Mouse (Mus musculus): ENCODE results near the gene Csnk1d. TPM values are rescaled to one million over a fixed set of nuclear protein-coding genes. Genes with fewer than 3 reads are reported as not detected.

Gene Csnk1d
- polyA plus RNA-seq, 1 experiment from 2014 or later: 135 TPM

GRCm38 (mm10) chr11:120949863-120950262, 41.3 kb downstream of the Csnk1d start:
- Histone ChIP-seq H3K27me3 (peaks cover 32% of the 10 kb centered on the region), H3K36me3 (no peaks in the 10 kb centered on the region), H3K4me1 (replicated peaks) (peaks cover 37% of the 10 kb centered on the region), H3K4me2 (peak overlapping the region; percentile 62), H3K4me3 (peak overlapping the region; percentile 43), H3K9ac (peak overlapping the region; percentile 63; the same call in 1 of the 2 replicates), H3K27ac (replicated peaks) (no peak overlapping the region), H3K9me3 (no peaks in the 10 kb centered on the region)
- WGBS: 13% methylated on average over 10 of the region's 10 CpGs
- no peak for ATAC-seq (ENCODE audit: low read depth)

DNA sequence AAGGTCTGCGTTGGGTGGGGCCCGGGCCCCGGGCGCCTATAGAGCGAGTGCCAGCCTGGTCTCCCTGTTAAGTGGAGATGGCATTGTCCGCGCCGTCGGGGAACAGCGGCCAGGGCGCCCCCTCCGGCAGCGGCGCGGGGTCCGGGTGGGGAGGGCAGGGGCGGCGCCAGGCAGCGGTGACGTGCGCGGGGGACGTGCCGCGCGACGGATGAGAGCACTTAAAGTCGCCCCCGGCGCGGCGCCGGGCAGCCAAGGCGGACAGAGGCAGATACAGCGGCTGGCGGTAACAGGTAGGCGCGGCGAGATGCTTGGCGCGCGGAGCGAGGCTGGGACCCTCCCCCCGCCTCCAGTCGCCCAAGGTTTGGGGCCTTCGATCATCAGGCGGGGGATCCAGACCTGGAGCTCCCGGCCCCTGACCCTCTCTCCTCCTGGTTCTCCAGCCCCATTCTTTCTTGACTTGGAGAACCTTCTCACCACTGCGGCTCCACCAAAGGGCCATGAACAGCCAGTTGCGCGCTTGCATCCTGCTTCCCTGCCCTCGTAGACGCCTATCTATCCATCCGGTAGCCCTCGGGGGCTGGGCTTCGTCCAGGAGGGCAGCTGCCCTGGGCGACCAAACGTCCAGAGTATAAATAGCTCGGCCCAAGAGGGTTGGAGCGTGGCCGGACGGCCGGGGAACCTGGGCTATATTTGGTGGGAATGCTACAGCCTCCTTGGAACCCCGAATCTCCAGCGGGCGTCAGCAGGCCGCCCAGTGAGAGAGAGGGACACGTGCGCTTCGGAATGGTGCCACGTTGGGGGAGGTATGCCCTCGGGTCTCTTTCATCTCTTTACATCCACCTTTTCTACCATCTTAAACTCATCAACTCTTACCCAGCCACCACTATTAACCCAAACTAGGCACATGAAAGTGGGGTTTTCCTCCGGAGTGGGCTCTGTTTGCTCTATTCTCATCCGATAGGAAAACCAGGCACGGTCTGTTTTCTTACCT, 42.0 kb downstream of the Csnk1d start:
- Histone ChIP-seq H3K27me3 (peaks cover 32% of the 10 kb centered on the region), H3K9ac (peak overlapping the region; percentile 44), H3K27ac (replicated peaks) (no peak overlapping the region), H3K36me3 (no peaks in the 10 kb centered on the region), H3K4me2 (peak overlapping the region; percentile 62), H3K4me1 (replicated peaks) (peaks cover 37% of the 10 kb centered on the region), H3K9me3 (no peaks in the 10 kb centered on the region), H3K4me3 (peak overlapping the region; percentile 43)
- WGBS: 2% methylated on average over 74 of the region's 75 CpGs
- ATAC-seq (ENCODE audit: low read depth): no peak

GRCm38 (mm10) chr11:120948328-120948727, 42.8 kb downstream of the Csnk1d start, which contains the start of gene Slc16a3:
TSS of gene Slc16a3 (plus strand) at chr11:120948480.
- ATAC-seq (ENCODE audit: low read depth): no peak
- Histone ChIP-seq H3K4me2 (peak within 1 kb of the TSS; percentile 62), H3K9ac (peak within 1 kb of the TSS; percentile 44), H3K4me1 (replicated peaks) (peaks cover 37% of the 10 kb centered on the region), H3K36me3 (no peaks in the 10 kb centered on the region), H3K9me3 (no peaks in the 10 kb centered on the region), H3K27ac (replicated peaks) (no peak within 1 kb of the TSS), H3K4me3 (peak within 1 kb of the TSS; percentile 43), H3K27me3 (peaks cover 32% of the 10 kb centered on the region)
- 39% methylated on average over 12 of the region's 12 CpGs for WGBS

- H3K9ac ChIP-seq: no peak overlapping the region
- WGBS: 91% methylated on average over 5 of the region's 5 CpGs
- peaks cover 32% of the 10 kb centered on the region for H3K27me3 ChIP-seq
- no peaks in the 10 kb centered on the region for H3K9me3 ChIP-seq
- peaks cover 24% of the 10 kb centered on the region for H3K4me1 ChIP-seq (replicated peaks)
- no peak overlapping the region for H3K4me3 ChIP-seq
- no peak for ATAC-seq (ENCODE audit: low read depth)
- no peak overlapping the region for H3K4me2 ChIP-seq
- H3K27ac ChIP-seq (replicated peaks): no peak overlapping the region
- no peaks in the 10 kb centered on the region for H3K36me3 ChIP-seq
These were observed 45.2 kb downstream of the Csnk1d start for GRCm38 (mm10) chr11:120945926-120946325.

DNA sequence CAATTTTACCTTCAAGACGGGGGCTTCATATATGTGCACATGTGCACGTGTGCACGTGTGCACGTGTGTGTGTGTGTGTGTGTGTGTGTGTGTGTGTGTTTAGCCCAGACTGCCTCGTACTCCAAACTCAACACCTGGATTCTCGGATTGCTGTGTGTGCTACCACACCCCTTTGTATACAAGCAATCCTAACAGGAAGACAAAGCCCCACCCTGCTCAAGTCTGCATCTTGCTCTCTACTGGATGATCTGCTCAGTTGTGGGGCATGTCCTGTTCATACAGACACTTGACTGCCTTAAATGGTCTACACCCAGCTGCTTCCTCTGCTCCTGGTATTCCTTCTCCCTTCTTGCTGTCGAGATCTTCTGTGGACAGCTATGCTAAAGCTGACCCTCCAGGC, 45.9 kb downstream of the Csnk1d start:
- Histone ChIP-seq H3K36me3 (no peaks in the 10 kb centered on the region), H3K4me3 (no peak overlapping the region), H3K9ac (no peak overlapping the region), H3K27ac (replicated peaks) (no peak overlapping the region), H3K4me2 (no peak overlapping the region), H3K27me3 (peaks cover 29% of the 10 kb centered on the region), H3K4me1 (replicated peaks) (peaks cover 17% of the 10 kb centered on the region), H3K9me3 (no peaks in the 10 kb centered on the region)
- ATAC-seq (ENCODE audit: low read depth): no peak
- WGBS: 90% methylated on average over 7 of the region's 7 CpGs

DNA sequence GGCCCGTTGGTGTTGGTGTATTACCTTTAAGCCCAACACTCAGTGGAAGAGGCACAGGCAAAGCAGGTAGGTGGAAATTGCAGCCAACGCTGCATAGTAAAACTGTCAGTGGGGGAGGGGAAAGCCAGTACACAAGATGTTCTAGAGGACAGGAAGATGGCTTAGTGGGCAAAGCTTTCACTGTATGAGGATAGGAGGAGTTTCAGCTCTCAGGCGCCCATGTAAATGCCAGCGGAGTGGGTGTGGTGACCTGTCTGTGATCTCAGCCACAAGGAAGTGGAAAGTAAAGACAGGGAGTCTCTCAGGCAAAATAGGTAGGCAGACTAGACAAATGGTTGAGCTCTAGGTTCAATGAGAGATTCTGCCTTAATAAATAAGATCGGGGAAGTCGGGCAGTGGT, 50.2 kb downstream of the Csnk1d start:
- 87% methylated on average over 6 of the region's 6 CpGs for WGBS
- H3K4me3 ChIP-seq: no peak overlapping the region
- no peaks in the 10 kb centered on the region for H3K27me3 ChIP-seq
- H3K4me2 ChIP-seq: no peak overlapping the region
- H3K27ac ChIP-seq (replicated peaks): no peak overlapping the region
- no peaks in the 10 kb centered on the region for H3K9me3 ChIP-seq
- H3K36me3 ChIP-seq: no peaks in the 10 kb centered on the region
- H3K4me1 ChIP-seq (replicated peaks): no peaks in the 10 kb centered on the region
- ATAC-seq (ENCODE audit: low read depth): no peak
- H3K9ac ChIP-seq: no peak overlapping the region

DNA sequence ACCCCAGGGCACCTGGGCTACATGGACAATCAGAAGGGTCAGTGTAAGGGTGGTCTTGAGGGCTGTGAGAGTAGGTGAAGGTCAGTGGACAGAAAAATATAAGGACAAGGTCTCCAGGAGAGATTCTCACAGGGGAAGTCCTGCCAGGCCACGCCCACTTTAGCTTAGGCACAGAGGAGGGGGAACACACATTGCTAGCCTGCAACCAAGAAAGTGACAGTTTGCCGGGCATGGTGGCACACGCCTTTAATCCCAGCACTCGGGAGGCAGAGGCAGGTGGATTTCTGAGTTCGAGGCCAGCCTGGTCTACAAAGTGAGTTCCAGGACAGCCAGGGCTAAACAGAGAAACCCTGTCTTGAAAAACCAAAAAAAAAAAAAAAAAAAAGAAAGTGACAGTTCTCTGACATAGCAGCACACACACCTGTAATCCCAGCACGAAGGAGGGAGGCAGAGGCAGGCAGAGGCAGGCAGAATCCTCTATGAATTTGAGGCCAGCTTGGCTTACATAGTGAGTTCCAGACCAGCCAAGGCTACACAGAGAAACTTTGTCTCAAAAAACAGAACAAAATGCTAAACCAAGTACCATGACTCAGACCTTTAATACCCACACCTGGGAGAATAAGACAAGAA, 51.3 kb downstream of the Csnk1d start:
- Histone ChIP-seq H3K4me2 (no peak overlapping the region), H3K9me3 (no peaks in the 10 kb centered on the region), H3K27me3 (no peaks in the 10 kb centered on the region), H3K4me1 (replicated peaks) (no peaks in the 10 kb centered on the region), H3K36me3 (no peaks in the 10 kb centered on the region), H3K9ac (no peak overlapping the region), H3K27ac (replicated peaks) (no peak overlapping the region), H3K4me3 (no peak overlapping the region)
- 65% methylated on average over 6 of the region's 6 CpGs for WGBS
- no peak for ATAC-seq (ENCODE audit: low read depth)

DNA sequence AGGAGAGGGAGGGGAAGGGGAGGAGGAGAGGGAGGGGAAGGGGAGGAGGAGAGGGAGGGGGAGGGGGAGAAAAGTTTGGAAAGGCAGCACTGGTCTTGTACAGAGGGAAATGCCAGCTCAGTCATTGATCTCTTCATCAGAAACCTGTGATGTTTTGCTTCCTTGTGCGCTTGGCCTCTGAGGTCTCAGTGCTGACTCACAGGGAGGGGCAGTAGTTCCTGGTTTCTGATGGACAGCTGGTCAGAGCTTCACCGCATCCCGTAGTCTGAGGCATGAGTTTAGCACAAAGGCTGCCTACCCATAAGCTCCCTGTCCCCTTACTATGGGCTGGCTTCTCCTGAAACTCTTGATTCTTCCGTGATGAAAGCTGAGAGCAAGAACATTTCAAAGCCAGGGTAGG, 52.3 kb downstream of the Csnk1d start:
- Histone ChIP-seq H3K9me3 (no peaks in the 10 kb centered on the region), H3K4me2 (no peak overlapping the region), H3K36me3 (no peaks in the 10 kb centered on the region), H3K4me3 (no peak overlapping the region), H3K4me1 (replicated peaks) (no peaks in the 10 kb centered on the region), H3K27me3 (no peaks in the 10 kb centered on the region), H3K27ac (replicated peaks) (no peak overlapping the region), H3K9ac (no peak overlapping the region)
- 45% methylated on average over 4 of the region's 4 CpGs for WGBS
- no peak for ATAC-seq (ENCODE audit: low read depth)

DNA sequence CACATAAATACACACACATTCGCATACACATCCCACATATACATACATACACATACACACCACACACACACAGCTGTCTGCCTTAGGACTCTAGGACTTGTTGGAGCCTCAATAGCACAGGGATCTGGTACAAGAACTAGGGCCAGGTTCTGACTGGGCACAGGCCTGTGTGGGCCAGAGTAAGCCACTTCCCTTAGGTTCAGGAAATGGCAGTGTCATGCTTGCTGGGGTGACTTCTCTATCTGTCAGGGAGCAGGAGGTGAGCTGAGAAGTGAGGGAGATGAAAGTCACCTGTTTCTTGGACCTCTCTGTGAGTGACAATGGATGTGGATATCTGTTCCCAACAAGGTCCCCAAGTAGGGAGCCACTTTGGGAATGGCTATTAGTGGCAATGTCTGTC, 53.2 kb downstream of the Csnk1d start:
- no peak overlapping the region for H3K4me3 ChIP-seq
- H3K27ac ChIP-seq (replicated peaks): no peak overlapping the region
- no peaks in the 10 kb centered on the region for H3K27me3 ChIP-seq
- no peak overlapping the region for H3K4me2 ChIP-seq
- H3K9me3 ChIP-seq: no peaks in the 10 kb centered on the region
- H3K9ac ChIP-seq: no peak overlapping the region
- ATAC-seq (ENCODE audit: low read depth): no peak
- WGBS: 100% methylated on average over 1 of the region's 1 CpGs
- no peaks in the 10 kb centered on the region for H3K36me3 ChIP-seq
- peaks cover 4% of the 10 kb centered on the region for H3K4me1 ChIP-seq (replicated peaks)

GRCm38 (mm10) chr11:120932564-120933398, 58.3 kb downstream of the Csnk1d start, which contains the start of gene Ccdc57:
TSS of gene Ccdc57 (minus strand) at chr11:120932872.
- H3K4me1 ChIP-seq (replicated peaks): peaks cover 17% of the 10 kb centered on the region
- H3K4me3 ChIP-seq: peak within 1 kb of the TSS; percentile 66
- no peaks in the 10 kb centered on the region for H3K9me3 ChIP-seq
- WGBS: 9% methylated on average over 44 of the region's 44 CpGs
- no peaks in the 10 kb centered on the region for H3K36me3 ChIP-seq
- no peaks in the 10 kb centered on the region for H3K27me3 ChIP-seq
- H3K9ac ChIP-seq: peak within 1 kb of the TSS; percentile 81
- peak; percentile 97 for ATAC-seq (ENCODE audit: low read depth)
- H3K4me2 ChIP-seq: peak within 1 kb of the TSS; percentile 61
- H3K27ac ChIP-seq (replicated peaks): no peak within 1 kb of the TSS

- peaks cover 17% of the 10 kb centered on the region for H3K4me1 ChIP-seq (replicated peaks)
- no peak for ATAC-seq (ENCODE audit: low read depth)
- no peak overlapping the region for H3K27ac ChIP-seq (replicated peaks)
- no peaks in the 10 kb centered on the region for H3K36me3 ChIP-seq
- H3K9me3 ChIP-seq: no peaks in the 10 kb centered on the region
- peak overlapping the region; percentile 61; the same call in 1 of the 2 replicates for H3K4me2 ChIP-seq
- no peak overlapping the region for H3K4me3 ChIP-seq
- H3K9ac ChIP-seq: no peak overlapping the region
- WGBS: 89% methylated on average over 4 of the region's 4 CpGs
- no peaks in the 10 kb centered on the region for H3K27me3 ChIP-seq
These were observed 59.7 kb downstream of the Csnk1d start for GRCm38 (mm10) chr11:120931479-120931878.

All from neural tube, embryonic 13.5 days (tissue).